Mouse (Mus musculus) spleen, adult 2 months (tissue): ENCODE results near the gene Nprl2. TPM values are rescaled to one million over a fixed set of nuclear protein-coding genes. Genes with fewer than 3 reads are reported as not detected.

Experiments used
- DNase-seq, 2 experiments: peaks; one replicate each; pipeline versions ENCODE4 v3.0.0 to v3.0.0-alpha.2; 2012 to 2021; ENCODE audit warnings: low spot score in 2 of 2, low read depth in 1 of 2
- H3K27ac ChIP-seq: fragments of 200-500 bp; 2 replicates; pipeline ENCODE4 v1.5.1; 2012; ENCODE audit warnings: low read length, inconsistent platforms; ENCODE audit not compliant: insufficient read depth
- H3K27me3 ChIP-seq: fragments of 200-500 bp; 2 replicates; pipeline ENCODE4 v1.6.1; 2012; ENCODE audit warnings: mild to moderate bottlenecking, moderate library complexity, low read length, inconsistent platforms; ENCODE audit not compliant: control insufficient read depth, insufficient read depth
- H3K36me3 ChIP-seq: fragments of 200-500 bp; 2 replicates; pipeline ENCODE4 v1.6.1; 2012; ENCODE audit warnings: mild to moderate bottlenecking, low read length, inconsistent platforms; ENCODE audit not compliant: control insufficient read depth, insufficient read depth
- H3K4me1 ChIP-seq: fragments of 200-500 bp; 2 replicates; pipeline ENCODE4 v1.6.1; 2011; ENCODE audit warnings: inconsistent platforms; ENCODE audit not compliant: control insufficient read depth, insufficient read depth, insufficient read length
- H3K4me3 ChIP-seq: fragments of 200-500 bp; 2 replicates; pipeline ENCODE4 v1.5.1; 2011; ENCODE audit warnings: mild to moderate bottlenecking, inconsistent platforms; ENCODE audit not compliant: insufficient read depth, insufficient read length; ENCODE audit errors: extremely low read depth
- CTCF ChIP-seq: fragments of 200-500 bp; IDR thresholded peaks from 2 replicates; pipeline ENCODE4 v1.5.1; 2011; ENCODE audit warnings: mild to moderate bottlenecking, inconsistent platforms; ENCODE audit not compliant: insufficient read depth, insufficient read length, insufficient replicate concordance; ENCODE audit errors: extremely low read depth
- POLR2A ChIP-seq: fragments of 200-500 bp; IDR thresholded peaks from 2 replicates; pipeline ENCODE4 v1.6.1; 2011; ENCODE audit warnings: low read depth, low read length, inconsistent platforms
- WGBS: fragments of 180-500 bp; shearing (Covaris S2); methylation state at CpG from one replicate; pipeline ENCODE4 v1.1.7; 2018; 5-methylcytosine and 5-hydroxymethylcytosine counted together
- polyA plus RNA-seq: library from polyadenylated mRNA; depleted of rRNA; stranded (reverse); fragments of >200 nt; gene quantifications from 2 replicates; pipeline ENCODE4 v1.2.3, GENCODE M21; 2012

Nprl2 gene
- polyA plus RNA-seq, 1 experiment, result 24.4 TPM

DNA sequence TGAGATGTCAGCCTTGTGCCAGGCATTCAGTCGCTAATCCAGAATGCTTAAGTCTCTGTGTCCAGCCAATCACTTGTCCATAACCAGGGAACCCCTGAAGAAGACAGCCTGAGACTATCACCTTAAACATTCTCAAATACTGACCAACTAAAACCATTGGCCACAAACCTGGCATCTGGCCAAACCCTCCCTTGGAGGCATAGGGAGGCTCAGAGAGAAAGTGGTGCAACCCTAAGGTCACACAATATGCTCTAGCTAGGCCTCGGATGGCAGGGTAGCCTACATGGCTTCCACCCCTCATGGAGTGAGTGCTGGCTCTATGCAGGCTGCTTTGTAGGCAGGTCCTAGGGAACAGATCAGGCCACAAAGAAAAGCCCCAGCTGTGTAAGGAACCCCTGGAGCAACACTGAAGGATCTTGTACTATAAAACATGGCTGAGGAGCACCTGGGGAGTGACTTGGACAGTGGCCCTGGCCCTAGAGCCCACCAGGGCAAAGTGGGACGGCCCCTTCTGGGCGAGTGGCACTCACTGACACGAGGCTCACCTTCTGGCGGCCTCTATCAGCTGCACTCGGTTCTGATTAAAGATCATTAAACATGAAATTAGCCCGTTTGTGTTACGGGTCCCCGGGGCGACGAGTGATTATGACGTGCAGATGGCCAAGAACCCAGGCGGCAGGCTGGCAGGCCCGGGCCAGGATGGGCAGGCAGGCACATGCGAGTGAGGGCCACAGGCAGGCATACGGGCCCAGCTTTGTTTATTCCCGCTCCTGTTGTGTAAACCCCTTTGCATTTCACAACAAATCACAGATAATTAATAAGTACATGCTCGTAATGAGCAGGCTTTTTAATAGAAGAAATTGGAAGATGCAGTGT, 37.1 kb upstream of the Nprl2 start:
- H3K27ac ChIP-seq, result no peak overlapping the region
- DNase-seq, result no peak
- H3K36me3 ChIP-seq, result no peaks in the 10 kb centered on the region
- H3K4me3 ChIP-seq, result no peak overlapping the region
- TF ChIP-seq CTCF, result no peak
- TF ChIP-seq POLR2A, result no peak
- WGBS, result 90% methylated on average over 19 of the region's 19 CpGs
- H3K4me1 ChIP-seq, result no peaks in the 10 kb centered on the region
- no peaks in the 10 kb centered on the region for H3K27me3 ChIP-seq

DNA sequence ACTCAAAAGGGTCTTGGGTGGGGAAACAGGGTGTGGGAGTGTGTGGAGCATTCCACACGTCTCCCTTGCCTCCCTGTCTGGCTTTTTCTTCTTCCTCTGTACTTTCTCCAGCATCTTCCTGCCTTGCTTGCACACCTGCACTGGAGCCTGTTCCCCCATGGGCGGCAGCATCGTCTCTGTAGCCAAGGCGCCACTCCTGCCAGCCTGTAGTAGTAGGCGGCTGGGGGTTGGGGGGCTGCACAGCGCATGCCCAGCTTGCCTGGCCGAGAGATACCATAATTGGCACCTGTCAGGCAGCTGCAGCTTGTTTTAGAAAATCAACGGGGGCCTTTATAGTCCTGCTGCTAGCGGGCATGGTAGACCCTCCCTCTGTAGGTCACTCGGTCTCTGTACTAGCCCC, 33.8 kb upstream of the Nprl2 start:
- no peak overlapping the region for H3K4me3 ChIP-seq
- no peaks in the 10 kb centered on the region for H3K27me3 ChIP-seq
- TF ChIP-seq CTCF (no peak), POLR2A (no peak)
- DNase-seq, result no peak
- no peaks in the 10 kb centered on the region for H3K36me3 ChIP-seq
- H3K4me1 ChIP-seq, result no peaks in the 10 kb centered on the region
- H3K27ac ChIP-seq, result no peak overlapping the region
- 67% methylated on average over 10 of the region's 10 CpGs for WGBS

DNA sequence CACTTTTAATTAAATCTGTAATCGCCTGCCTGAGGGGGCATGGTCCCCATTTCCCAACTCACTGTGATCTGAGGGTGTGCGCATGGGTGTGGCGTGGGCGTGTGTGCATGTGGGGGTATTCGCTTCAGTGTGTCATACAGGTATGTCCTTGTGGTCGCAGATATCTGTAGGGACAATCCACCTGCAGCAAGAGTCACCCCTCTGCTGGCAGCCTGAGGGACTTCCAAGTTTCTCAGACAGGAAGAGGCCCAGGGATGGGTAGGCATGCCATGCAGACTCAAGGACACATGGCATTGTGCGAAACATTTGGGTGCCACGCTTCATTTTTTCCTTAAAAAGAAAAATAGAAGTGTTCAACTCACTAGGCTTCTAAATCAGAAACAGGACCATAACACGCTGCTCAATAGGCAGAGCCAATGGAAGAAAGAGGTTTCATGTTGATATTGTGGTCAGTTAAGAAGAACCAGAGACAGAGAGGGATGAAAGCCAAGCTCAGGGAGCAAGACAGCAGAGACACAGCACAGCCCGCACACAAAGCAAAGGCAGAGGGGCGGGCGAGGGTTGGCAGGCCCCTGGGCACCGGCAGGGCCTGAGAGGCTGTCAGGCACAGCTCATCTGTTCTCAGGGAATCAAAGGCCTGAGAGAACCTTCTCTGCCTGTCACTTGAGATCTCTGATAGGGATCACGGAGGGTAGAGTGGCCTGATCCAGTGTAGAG, 31.5 kb upstream of the Nprl2 start:
- H3K36me3 ChIP-seq, result no peaks in the 10 kb centered on the region
- WGBS, result 85% methylated on average over 14 of the region's 14 CpGs
- DNase-seq, result no peak
- H3K4me3 ChIP-seq, result no peak overlapping the region
- H3K4me1 ChIP-seq, result no peaks in the 10 kb centered on the region
- no peaks in the 10 kb centered on the region for H3K27me3 ChIP-seq
- TF ChIP-seq CTCF (no peak), POLR2A (no peak)
- H3K27ac ChIP-seq, result no peak overlapping the region

DNA sequence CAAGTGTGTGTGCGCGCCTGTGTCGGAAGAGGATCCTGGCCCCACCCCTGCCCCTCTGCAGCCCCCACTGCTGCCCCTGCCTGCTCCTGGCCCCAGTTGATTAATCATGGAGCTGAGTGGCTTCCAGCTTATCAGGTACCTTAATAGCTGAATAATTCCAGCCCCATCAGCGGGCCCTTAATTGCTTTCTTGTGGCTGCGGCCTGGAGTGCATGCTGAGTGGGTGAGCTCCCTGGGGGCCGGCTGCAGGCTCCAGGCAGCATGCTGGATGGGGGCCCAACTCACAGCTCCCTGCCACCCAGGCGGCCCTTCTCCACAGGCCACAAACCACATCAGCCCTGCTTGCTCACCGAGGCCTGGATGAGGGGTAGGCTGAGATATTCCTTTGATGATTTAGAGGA, 30.6 kb upstream of the Nprl2 start:
- Histone ChIP-seq H3K27me3 (no peaks in the 10 kb centered on the region), H3K36me3 (no peaks in the 10 kb centered on the region), H3K4me3 (no peak overlapping the region), H3K4me1 (no peaks in the 10 kb centered on the region), H3K27ac (no peak overlapping the region)
- DNase-seq, result no peak
- WGBS, result 75% methylated on average over 8 of the region's 8 CpGs
- no peak for TF ChIP-seq CTCF
- no peak for TF ChIP-seq POLR2A

DNA sequence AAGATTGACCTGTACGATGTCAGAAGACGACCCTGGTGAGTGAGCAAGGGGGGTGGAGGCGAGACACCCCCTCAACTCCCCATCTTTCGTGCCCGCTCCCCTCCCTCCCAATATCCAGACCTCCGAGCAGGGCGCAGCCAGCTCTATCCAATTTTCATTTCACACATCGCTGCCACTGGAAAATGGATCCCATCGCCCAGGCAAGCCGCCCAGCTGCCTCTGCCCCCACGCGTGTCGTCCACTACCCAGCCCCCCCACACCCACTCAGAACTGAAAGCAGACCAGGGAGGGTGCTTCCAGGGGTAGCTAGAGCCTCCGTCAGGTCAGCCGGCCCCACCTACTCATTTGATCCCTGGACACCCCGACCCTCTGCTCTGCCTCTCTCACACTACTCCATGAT, 29.7 kb upstream of the Nprl2 start:
- Histone ChIP-seq H3K4me3 (no peak overlapping the region), H3K27ac (no peak overlapping the region), H3K27me3 (no peaks in the 10 kb centered on the region), H3K36me3 (no peaks in the 10 kb centered on the region), H3K4me1 (no peaks in the 10 kb centered on the region)
- no peak for DNase-seq
- TF ChIP-seq CTCF (no peak), POLR2A (no peak)
- 84% methylated on average over 16 of the region's 16 CpGs for WGBS

DNA sequence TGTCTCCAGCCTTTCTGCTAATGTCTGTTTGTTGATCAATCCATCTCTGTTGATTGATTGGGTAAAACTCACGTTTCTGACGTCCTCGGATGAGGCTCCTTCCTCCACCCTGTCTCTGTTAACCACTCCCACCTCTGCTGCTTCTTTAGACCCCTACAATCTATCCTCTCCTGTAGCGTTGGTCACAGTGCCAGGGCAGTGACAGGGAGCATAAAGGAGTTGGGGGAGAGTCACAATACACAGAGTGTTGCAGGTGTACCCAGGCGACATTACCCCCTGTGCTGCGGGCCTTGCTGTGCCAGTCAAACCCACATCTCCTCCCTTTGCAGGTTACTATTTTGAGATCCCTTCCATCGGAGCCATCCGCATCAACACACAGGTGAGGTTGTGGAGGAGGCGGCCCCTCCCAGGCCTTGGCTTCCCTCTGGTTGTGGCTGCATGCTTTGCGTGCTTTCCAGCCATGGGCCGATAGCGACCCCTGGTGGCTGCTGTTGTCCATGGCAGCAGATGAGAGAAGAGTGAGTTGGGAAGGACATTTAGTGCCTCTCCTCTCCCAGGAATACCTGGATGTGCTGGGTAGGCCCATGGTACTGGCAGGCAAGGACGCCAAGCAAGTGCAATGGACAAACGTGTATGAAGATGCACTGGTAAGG, 27.6 kb upstream of the Nprl2 start:
- Histone ChIP-seq H3K27me3 (no peaks in the 10 kb centered on the region), H3K36me3 (no peaks in the 10 kb centered on the region), H3K4me3 (no peak overlapping the region), H3K4me1 (no peaks in the 10 kb centered on the region), H3K27ac (no peak overlapping the region)
- DNase-seq, result peak; percentile 18 to 62
- TF ChIP-seq CTCF (peak; percentile 98), POLR2A (no peak)
- 31% methylated on average over 14 of the region's 14 CpGs for WGBS

DNA sequence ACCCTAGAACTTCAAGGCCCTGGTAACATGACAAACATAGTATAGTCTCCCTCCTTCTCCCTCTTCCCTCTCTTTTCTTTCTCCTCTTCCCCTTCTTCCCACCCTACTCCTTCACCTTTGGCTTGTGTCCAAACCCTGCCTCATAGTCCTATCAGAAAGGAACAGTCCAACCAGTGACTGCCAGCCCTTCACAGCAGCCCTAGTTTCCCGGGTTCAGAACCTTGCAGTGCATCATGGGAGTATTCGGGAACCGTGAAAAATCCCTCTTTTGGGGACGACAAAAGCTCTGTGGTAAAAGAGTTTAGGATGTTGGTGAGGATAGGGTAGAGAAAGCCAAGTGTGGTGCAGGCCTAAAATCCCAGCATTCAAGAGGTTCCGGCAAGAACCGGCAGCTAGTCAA, 21.7 kb upstream of the Nprl2 start:
- no peak for TF ChIP-seq POLR2A
- no peak for TF ChIP-seq CTCF
- WGBS, result 87% methylated on average over 6 of the region's 6 CpGs
- no peaks in the 10 kb centered on the region for H3K36me3 ChIP-seq
- H3K4me3 ChIP-seq, result no peak overlapping the region
- H3K4me1 ChIP-seq, result peaks cover 2% of the 10 kb centered on the region; the same call in 1 of the 2 replicates
- no peaks in the 10 kb centered on the region for H3K27me3 ChIP-seq
- no peak overlapping the region for H3K27ac ChIP-seq
- DNase-seq, result no peak
